Mouse (Mus musculus): ENCODE results near the gene Erh.

The Erh gene

GRCm38 (mm10) chr12:80615371-80616257 lies 28.5 kb downstream of the Erh start:
- no peak for DNase-seq

- DNase-seq, result no peak
These were observed 31.9 kb downstream of the Erh start for GRCm38 (mm10) chr12:80612113-80612791.

- DNase-seq, result no peak
These were observed 34.2 kb downstream of the Erh start for GRCm38 (mm10) chr12:80609928-80610327.

- DNase-seq, result no peak
These were observed 35.6 kb downstream of the Erh start for GRCm38 (mm10) chr12:80608576-80608975.

GRCm38 (mm10) chr12:80604218-80604617 lies 39.9 kb downstream of the Erh start:
- DNase-seq, result peak; percentile 19

GRCm38 (mm10) chr12:80603566-80603965 lies 40.6 kb downstream of the Erh start:
- no peak for DNase-seq

GRCm38 (mm10) chr12:80602432-80602831 lies 41.7 kb downstream of the Erh start:
- no peak for DNase-seq

- no peak for DNase-seq
These were observed 42.4 kb downstream of the Erh start for GRCm38 (mm10) chr12:80601597-80602269.

GRCm38 (mm10) chr12:80598756-80599155 lies 45.4 kb downstream of the Erh start:
- peak; percentile 60 for DNase-seq

GRCm38 (mm10) chr12:80598236-80598635 lies 45.9 kb downstream of the Erh start:
- DNase-seq, result no peak

- no peak for DNase-seq
These were observed 48.2 kb downstream of the Erh start for GRCm38 (mm10) chr12:80595968-80596367.

GRCm38 (mm10) chr12:80595566-80595965 lies 48.6 kb downstream of the Erh start:
- DNase-seq, result no peak

GRCm38 (mm10) chr12:80594781-80595180 lies 49.4 kb downstream of the Erh start:
- no peak for DNase-seq

GRCm38 (mm10) chr12:80594141-80594540 lies 50.0 kb downstream of the Erh start:
- no peak for DNase-seq

GRCm38 (mm10) chr12:80584973-80585372 lies 59.2 kb downstream of the Erh start:
- DNase-seq, result no peak

Data from right cerebral cortex, adult 18-20 months (tissue).